Mouse (Mus musculus) cerebellum, adult 2 months (tissue): ENCODE measurements around the gene Spag9.

Source experiments
- CTCF ChIP-seq: fragments of 200-500 bp; IDR thresholded peaks from 2 replicates; pipeline ENCODE4 v1.5.1; 2011; ENCODE audit warnings: low read depth, mild to moderate bottlenecking, control low read depth, low read length, moderate library complexity, borderline replicate concordance; ENCODE audit not compliant: insufficient read depth
- POLR2A ChIP-seq: fragments of 200-500 bp; IDR thresholded peaks from 2 replicates; pipeline ENCODE4 v1.6.1; 2011; ENCODE audit warnings: low read length, control low read depth, borderline replicate concordance; ENCODE audit not compliant: insufficient read depth

GRCm38 (mm10) chr11:93956159-93956558, 39.7 kb upstream of the Spag9 start, which contains the start of gene Nme2:
- TF ChIP-seq CTCF (no peak), POLR2A (no peak)
